Mouse (Mus musculus) neural tube, embryonic 11.5 days (tissue): ENCODE measurements around the gene Celsr1. TPM values are rescaled to one million over a fixed set of nuclear protein-coding genes. Genes with fewer than 3 reads are reported as not detected.

Experiments
- ATAC-seq: fragments of 200-750 bp; cut with Nextera tagmentation; 2 replicates; pipeline ENCODE4 v1.8.0; 2017; ENCODE audit warnings: moderate number of reproducible peaks, mild to moderate bottlenecking, moderate TSS enrichment, moderate library complexity; ENCODE audit not compliant: insufficient read depth, low FRiP score, low TSS enrichment
- DNase-seq: peaks from one replicate; pipeline ENCODE4 v3.0.0-alpha.2; 2015; ENCODE audit warnings: low spot score
- H3K27ac ChIP-seq: fragments of 300-500 bp; sonication (generic); 2 replicates; pipeline ENCODE4 v1.5.1; 2014; ENCODE audit warnings: low read depth, mild to moderate bottlenecking, low read length
- H3K27me3 ChIP-seq: fragments of 300-500 bp; sonication (generic); 2 replicates; pipeline ENCODE4 v1.6.1; 2014; ENCODE audit warnings: mild to moderate bottlenecking, low read length, mixed read lengths; ENCODE audit not compliant: control insufficient read depth, insufficient read depth
- H3K36me3 ChIP-seq: fragments of 300-500 bp; sonication (generic); 2 replicates; pipeline ENCODE4 v1.6.1; 2014; ENCODE audit warnings: mild to moderate bottlenecking, low read length, moderate library complexity, mixed read lengths; ENCODE audit not compliant: control insufficient read depth, insufficient read depth
- H3K4me1 ChIP-seq: fragments of 300-500 bp; sonication (generic); 2 replicates; pipeline ENCODE4 v1.6.1; 2014; ENCODE audit warnings: low read length, mixed read lengths; ENCODE audit not compliant: control insufficient read depth, insufficient read depth
- H3K4me2 ChIP-seq: fragments of 300-500 bp; sonication (generic); 2 replicates; pipeline ENCODE4 v1.6.1; 2014; ENCODE audit warnings: low read depth, mild to moderate bottlenecking, moderate library complexity
- H3K4me3 ChIP-seq: fragments of 300-500 bp; sonication (generic); 2 replicates; pipeline ENCODE4 v1.5.1; 2014; ENCODE audit warnings: low read depth, low read length
- H3K9ac ChIP-seq: fragments of 300-500 bp; sonication (generic); 2 replicates; pipeline ENCODE4 v1.6.1; 2014; ENCODE audit warnings: mild to moderate bottlenecking, low read length
- H3K9me3 ChIP-seq: fragments of 300-500 bp; sonication (generic); 2 replicates; pipeline ENCODE4 v1.6.1; 2016; ENCODE audit warnings: low read length; ENCODE audit not compliant: control insufficient read depth
- WGBS: fragments of 180-500 bp; shearing (Covaris S2); extraction: QIAGEN DNeasy Blood & Tissue Kit; methylation state at CpG from one replicate; pipeline ENCODE4 v1.1.7; 2014; 5-methylcytosine and 5-hydroxymethylcytosine counted together
- polyA plus RNA-seq: library from polyadenylated mRNA; unstranded; fragments of >200 nt; fragmentation: Nextera tagmentation; extraction: Ambion mirVana; gene quantifications from 2 replicates; pipeline ENCODE4 v1.2.1, GENCODE M21; 2014

The Celsr1 gene
- polyA plus RNA-seq, 1 experiment from 2014 or later: 5.4 TPM

DNA sequence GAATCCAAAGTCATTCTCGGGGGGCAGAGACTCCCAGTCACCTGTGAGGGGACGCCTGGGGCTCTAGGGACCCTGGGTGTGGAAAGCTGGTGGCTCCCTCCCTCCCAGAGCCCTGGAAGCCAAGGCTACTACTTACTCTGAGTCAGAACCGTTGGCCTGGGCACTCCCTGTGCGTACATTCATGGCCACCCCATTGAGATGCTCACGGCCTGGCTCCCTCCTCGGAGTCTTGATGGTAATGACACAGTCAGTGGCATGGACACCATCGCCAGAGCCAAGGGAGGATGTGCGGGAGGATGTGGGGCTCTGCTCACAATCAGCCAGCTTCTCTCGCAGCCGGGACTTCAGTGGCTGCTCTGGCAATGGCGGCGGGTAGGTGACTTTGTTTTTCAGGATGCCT, 132.8 kb downstream of the Celsr1 start:
- WGBS: 80% methylated on average over 12 of the region's 12 CpGs
- Histone ChIP-seq H3K36me3 (0 out of 2 replicates have a peak, but pooled peaks cover 3% of the 10 kb centered on the region), H3K9ac (no peak overlapping the region), H3K27me3 (no peaks in the 10 kb centered on the region), H3K4me2 (no peak overlapping the region), H3K4me3 (no peak overlapping the region), H3K27ac (no peak overlapping the region), H3K4me1 (no peaks in the 10 kb centered on the region), H3K9me3 (no peaks in the 10 kb centered on the region)
- ATAC-seq (no peak), DNase-seq (no peak)

GRCm38 (mm10) chr15:85900318-85900717, 133.3 kb downstream of the Celsr1 start:
- DNase-seq (no peak), ATAC-seq (no peak)
- H3K27ac ChIP-seq: no peak overlapping the region
- 92% methylated on average over 8 of the region's 8 CpGs for WGBS
- H3K9me3 ChIP-seq: no peaks in the 10 kb centered on the region
- H3K9ac ChIP-seq: no peak overlapping the region
- 0 out of 2 replicates have a peak, but pooled peaks cover 5% of the 10 kb centered on the region for H3K36me3 ChIP-seq
- H3K4me2 ChIP-seq: no peak overlapping the region
- H3K27me3 ChIP-seq: no peaks in the 10 kb centered on the region
- H3K4me1 ChIP-seq: no peaks in the 10 kb centered on the region
- H3K4me3 ChIP-seq: no peak overlapping the region

- ATAC-seq (no peak), DNase-seq (no peak)
- no peak overlapping the region for H3K27ac ChIP-seq
- no peak overlapping the region for H3K4me2 ChIP-seq
- H3K9me3 ChIP-seq: no peaks in the 10 kb centered on the region
- H3K27me3 ChIP-seq: no peaks in the 10 kb centered on the region
- H3K4me1 ChIP-seq: no peaks in the 10 kb centered on the region
- 70% methylated on average over 6 of the region's 6 CpGs for WGBS
- H3K36me3 ChIP-seq: peaks cover 7% of the 10 kb centered on the region; the same call in 1 of the 2 replicates
- no peak overlapping the region for H3K4me3 ChIP-seq
- H3K9ac ChIP-seq: no peak overlapping the region
Observed at GRCm38 (mm10) chr15:85899396-85899795, 134.2 kb downstream of the Celsr1 start.

DNA sequence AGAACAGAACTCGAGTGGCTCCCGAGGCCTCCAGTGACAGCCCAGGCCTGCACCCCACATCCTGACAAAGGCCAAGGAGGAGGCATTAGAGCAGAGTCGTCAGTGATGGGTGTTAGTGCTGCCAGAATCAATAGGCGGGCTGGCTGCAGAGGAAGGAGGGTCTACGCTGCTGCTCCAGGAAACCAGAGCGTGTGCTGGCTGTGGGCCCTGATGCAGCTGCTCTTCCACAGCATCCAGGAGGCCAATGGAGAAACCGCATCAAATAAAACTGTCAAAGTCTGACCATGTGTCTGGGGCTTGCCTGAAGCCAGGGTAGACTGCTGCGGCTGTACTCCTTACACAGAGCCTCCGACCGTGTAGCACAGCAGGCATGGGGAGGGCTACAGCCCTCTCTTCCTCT, 136.5 kb downstream of the Celsr1 start:
- Histone ChIP-seq H3K9me3 (no peaks in the 10 kb centered on the region), H3K36me3 (peaks cover 8% of the 10 kb centered on the region; the same call in 1 of the 2 replicates), H3K27me3 (no peaks in the 10 kb centered on the region), H3K4me2 (no peak overlapping the region), H3K4me3 (no peak overlapping the region), H3K4me1 (peaks cover 13% of the 10 kb centered on the region; the same call in 1 of the 2 replicates), H3K27ac (no peak overlapping the region), H3K9ac (no peak overlapping the region)
- ATAC-seq (no peak), DNase-seq (no peak)
- 91% methylated on average over 10 of the region's 10 CpGs for WGBS

GRCm38 (mm10) chr15:85896284-85896683, 137.3 kb downstream of the Celsr1 start:
- no peak overlapping the region for H3K4me3 ChIP-seq
- peaks cover 13% of the 10 kb centered on the region; the same call in 1 of the 2 replicates for H3K4me1 ChIP-seq
- H3K4me2 ChIP-seq: no peak overlapping the region
- H3K36me3 ChIP-seq: peaks cover 8% of the 10 kb centered on the region; the same call in 1 of the 2 replicates
- DNase-seq (peak; percentile 83), ATAC-seq (no peak)
- WGBS: 17% methylated on average over 8 of the region's 8 CpGs
- no peaks in the 10 kb centered on the region for H3K9me3 ChIP-seq
- H3K27ac ChIP-seq: no peak overlapping the region
- no peak overlapping the region for H3K9ac ChIP-seq
- no peaks in the 10 kb centered on the region for H3K27me3 ChIP-seq

GRCm38 (mm10) chr15:85893871-85894270, 139.7 kb downstream of the Celsr1 start:
- no peak for ATAC-seq
- no peak overlapping the region for H3K9ac ChIP-seq
- peaks cover 13% of the 10 kb centered on the region; the same call in 1 of the 2 replicates for H3K4me1 ChIP-seq
- no peak overlapping the region for H3K4me2 ChIP-seq
- H3K27me3 ChIP-seq: no peaks in the 10 kb centered on the region
- peaks cover 8% of the 10 kb centered on the region; the same call in 1 of the 2 replicates for H3K36me3 ChIP-seq
- no peak overlapping the region for H3K27ac ChIP-seq
- H3K9me3 ChIP-seq: no peaks in the 10 kb centered on the region
- H3K4me3 ChIP-seq: no peak overlapping the region
- DNase-seq: no peak
- WGBS: 88% methylated on average over 7 of the region's 7 CpGs

DNA sequence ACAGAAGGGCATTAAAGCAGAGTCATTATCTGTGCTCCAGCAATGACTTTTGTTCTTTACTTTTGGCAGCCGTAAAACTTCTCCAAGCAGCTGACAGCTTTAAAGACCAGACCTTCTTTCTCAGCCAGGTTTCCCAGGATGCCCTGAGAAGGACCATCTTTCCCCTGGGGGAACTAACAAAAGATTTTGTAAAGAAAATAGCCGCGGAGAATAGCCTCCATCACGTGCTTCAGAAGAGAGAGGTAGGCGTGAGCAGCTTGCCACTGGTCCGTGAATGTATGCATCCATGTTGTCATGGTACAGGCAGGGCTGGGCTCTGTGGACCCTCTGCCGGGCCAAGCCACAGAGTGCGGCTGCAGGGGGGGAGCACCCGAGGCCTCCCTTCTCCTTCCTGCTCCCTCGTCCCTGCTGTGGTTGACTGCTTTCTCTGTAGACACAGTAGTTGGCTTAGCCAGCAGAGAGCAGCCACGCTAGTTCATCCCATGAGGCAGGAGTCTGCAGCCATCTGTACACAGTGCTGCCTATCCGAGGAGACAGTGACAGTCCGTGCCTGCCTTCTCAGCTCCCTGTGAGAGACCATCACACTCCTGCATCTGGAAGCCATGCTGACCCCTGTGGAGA, 141.0 kb downstream of the Celsr1 start:
- Histone ChIP-seq H3K4me1 (peaks cover 13% of the 10 kb centered on the region; the same call in 1 of the 2 replicates), H3K27ac (peak overlapping the region; percentile 76; the same call in 1 of the 2 replicates), H3K27me3 (no peaks in the 10 kb centered on the region), H3K4me2 (no peak overlapping the region), H3K9ac (peak overlapping the region; percentile 0; the same call in 1 of the 2 replicates), H3K9me3 (no peaks in the 10 kb centered on the region), H3K36me3 (peaks cover 12% of the 10 kb centered on the region), H3K4me3 (no peak overlapping the region)
- DNase-seq (peak; percentile 36), ATAC-seq (peak; percentile 89)
- 39% methylated on average over 13 of the region's 13 CpGs for WGBS

DNA sequence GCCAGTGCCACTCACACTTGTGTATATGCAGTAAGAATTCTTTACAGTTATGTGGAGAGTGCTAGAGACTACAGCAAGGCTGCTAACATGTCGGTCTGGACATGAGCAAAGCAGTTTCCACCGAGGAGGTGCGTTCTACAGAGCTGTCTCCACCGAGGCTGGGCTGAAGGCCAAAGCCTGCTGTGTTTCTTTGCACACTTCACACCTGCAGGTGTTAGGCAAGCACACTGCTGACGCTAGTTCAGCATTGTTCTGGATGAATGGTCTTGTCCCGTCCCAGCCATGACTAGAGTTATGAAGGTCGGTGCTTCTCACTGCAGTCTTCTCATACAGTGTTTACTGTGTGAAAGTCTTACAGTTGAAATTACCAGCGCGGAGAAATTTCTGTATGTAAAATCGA, 141.6 kb downstream of the Celsr1 start:
- Histone ChIP-seq H3K4me1 (peaks cover 13% of the 10 kb centered on the region; the same call in 1 of the 2 replicates), H3K27me3 (no peaks in the 10 kb centered on the region), H3K27ac (peak overlapping the region; percentile 58), H3K9ac (no peak overlapping the region), H3K4me2 (no peak overlapping the region), H3K9me3 (no peaks in the 10 kb centered on the region), H3K4me3 (no peak overlapping the region), H3K36me3 (peaks cover 9% of the 10 kb centered on the region)
- ATAC-seq: peak; percentile 28; the same call in 1 of the 2 replicates
- WGBS: 53% methylated on average over 10 of the region's 10 CpGs
- peak; percentile 18 for DNase-seq

GRCm38 (mm10) chr15:85889235-85889634, 144.3 kb downstream of the Celsr1 start:
- Histone ChIP-seq H3K4me3 (no peak overlapping the region), H3K4me2 (no peak overlapping the region), H3K4me1 (peaks cover 13% of the 10 kb centered on the region; the same call in 1 of the 2 replicates), H3K9me3 (no peaks in the 10 kb centered on the region), H3K9ac (no peak overlapping the region), H3K27ac (no peak overlapping the region), H3K27me3 (no peaks in the 10 kb centered on the region), H3K36me3 (peaks cover 7% of the 10 kb centered on the region)
- 94% methylated on average over 4 of the region's 4 CpGs for WGBS
- ATAC-seq (no peak), DNase-seq (no peak)
